Mouse (Mus musculus): ENCODE data around the gene Ncmap.

Ncmap gene

GRCm38 (mm10) chr4:135352326-135353065 lies 45.5 kb downstream of the Ncmap start:
- DNase-seq (ENCODE audit: low spot score) = no peak

GRCm38 (mm10) chr4:135337376-135337942 lies 60.6 kb downstream of the Ncmap start:
- DNase-seq (ENCODE audit: low spot score) = no peak

- no peak for DNase-seq (ENCODE audit: low spot score)
Measured at GRCm38 (mm10) chr4:135336023-135336357, 62.0 kb downstream of the Ncmap start.

GRCm38 (mm10) chr4:135335327-135336022 lies 62.6 kb downstream of the Ncmap start:
- DNase-seq (ENCODE audit: low spot score) = no peak

- DNase-seq (ENCODE audit: low spot score) = no peak
Measured at GRCm38 (mm10) chr4:135326469-135326868, 71.6 kb downstream of the Ncmap start.

GRCm38 (mm10) chr4:135326046-135326445 lies 72.0 kb downstream of the Ncmap start:
- no peak for DNase-seq (ENCODE audit: low spot score)

GRCm38 (mm10) chr4:135323021-135323420 lies 75.0 kb downstream of the Ncmap start:
- no peak for DNase-seq (ENCODE audit: low spot score)

Measured in layer of hippocampus, adult 9-10 months (tissue).